Mouse (Mus musculus): ENCODE data around the gene Trpv2. TPM values are rescaled to one million over a fixed set of nuclear protein-coding genes. Genes with fewer than 3 reads are reported as not detected.

Gene Trpv2
- total and polyA plus RNA-seq, 3 experiments, result 30.0 to 30.4 TPM; not detected in 1

GRCm38 (mm10) chr11:62629352-62630224, 55.3 kb downstream of the Trpv2 start:
- Histone ChIP-seq H3K79me2 (ENCODE audit: control insufficient read depth, insufficient read depth, low read length, poor library complexity) (no peaks in the 10 kb centered on the region), H3K4me1 (ENCODE audit: control insufficient read depth in 1 of 2, insufficient read depth in 2 of 2, low read length in 2 of 2) (peaks cover 4 to 22% of the 10 kb centered on the region in 2 experiments), H3K36me3 (ENCODE audit: control insufficient read depth in 1 of 2, insufficient read depth in 2 of 2, low read length in 2 of 2) (peaks cover 0 to 19% of the 10 kb centered on the region in 2 experiments; a peak in 2 of 4 replicates), H3K9me3 (replicated peaks; ENCODE audit: insufficient read depth, low read length) (no peaks in the 10 kb centered on the region), H3K9ac (ENCODE audit: control insufficient read depth, low read depth, low read length, poor library complexity, severe bottlenecking) (peak overlapping the region; percentile 51), H3K27ac (ENCODE audit: control insufficient read depth, low read depth, low read length) (no peak overlapping the region), H3K27me3 (ENCODE audit: control insufficient read depth in 1 of 2, insufficient read depth in 2 of 2, low read length in 2 of 2) (no peaks in the 10 kb centered on the region), H3K4me3 (ENCODE audit: control insufficient read depth in 1 of 2, insufficient read depth in 1 of 2, low read depth in 2 of 2, low read length in 2 of 2) (peak overlapping the region in 1 of 2 experiments; percentile 30; a peak in 1 of 4 replicates)
- DNase-seq (ENCODE audit: low read depth, low spot score), result peak; percentile 74
- peak; percentile 59 for TF ChIP-seq GATA1 (IDR thresholded peaks at IDR 0.05; ENCODE audit: low read depth, low read length)
- TF ChIP-seq KAT2A (conservative IDR thresholded peaks at IDR 0.05; ENCODE audit: low read depth, low read length), result no peak
- no peak for TF ChIP-seq TBP (IDR thresholded peaks at IDR 0.05; ENCODE audit: low read depth, low read length)
- no peak for TF ChIP-seq ZC3H11A (IDR thresholded peaks at IDR 0.05; ENCODE audit: low read depth, low read length)
- no peak for TF ChIP-seq ETS1 (IDR thresholded peaks at IDR 0.05; ENCODE audit: low read depth, low read length)
- TF ChIP-seq EP300 (IDR thresholded peaks at IDR 0.05; ENCODE audit: low read depth in 1 of 2, low read length in 2 of 2), result no peak
- TF ChIP-seq CTCF (IDR thresholded peaks at IDR 0.05 in 2 of 3, conservative IDR thresholded peaks at IDR 0.05 in 1 of 3; ENCODE audit: control insufficient read depth in 1 of 3, insufficient read depth in 1 of 3, low read depth in 2 of 3, low read length in 3 of 3, poor library complexity in 1 of 3, severe bottlenecking in 1 of 3), result no peak
- TF ChIP-seq MAZ (IDR thresholded peaks at IDR 0.05; ENCODE audit: low read depth, low read length), result no peak
- no peak for TF ChIP-seq MAX (IDR thresholded peaks at IDR 0.05; ENCODE audit: low read length)
- TF ChIP-seq TAL1 (IDR thresholded peaks at IDR 0.05; ENCODE audit: low read length), result no peak
- TF ChIP-seq ELF1 (IDR thresholded peaks at IDR 0.05; ENCODE audit: low read depth, low read length), result peak; percentile 60; the same call in 1 of the 2 replicates
- 0 out of 4 replicates have a peak, but pooled peaks of 1 of the 2 experiments have one; percentile 25 for TF ChIP-seq POLR2A (IDR thresholded peaks at IDR 0.05; ENCODE audit: control insufficient read depth in 1 of 2, insufficient read depth in 1 of 2, low read depth in 1 of 2, low read length in 2 of 2, poor library complexity in 1 of 2)
- no peak for TF ChIP-seq RAD21 (IDR thresholded peaks at IDR 0.05; ENCODE audit: low read depth, low read length)

DNA sequence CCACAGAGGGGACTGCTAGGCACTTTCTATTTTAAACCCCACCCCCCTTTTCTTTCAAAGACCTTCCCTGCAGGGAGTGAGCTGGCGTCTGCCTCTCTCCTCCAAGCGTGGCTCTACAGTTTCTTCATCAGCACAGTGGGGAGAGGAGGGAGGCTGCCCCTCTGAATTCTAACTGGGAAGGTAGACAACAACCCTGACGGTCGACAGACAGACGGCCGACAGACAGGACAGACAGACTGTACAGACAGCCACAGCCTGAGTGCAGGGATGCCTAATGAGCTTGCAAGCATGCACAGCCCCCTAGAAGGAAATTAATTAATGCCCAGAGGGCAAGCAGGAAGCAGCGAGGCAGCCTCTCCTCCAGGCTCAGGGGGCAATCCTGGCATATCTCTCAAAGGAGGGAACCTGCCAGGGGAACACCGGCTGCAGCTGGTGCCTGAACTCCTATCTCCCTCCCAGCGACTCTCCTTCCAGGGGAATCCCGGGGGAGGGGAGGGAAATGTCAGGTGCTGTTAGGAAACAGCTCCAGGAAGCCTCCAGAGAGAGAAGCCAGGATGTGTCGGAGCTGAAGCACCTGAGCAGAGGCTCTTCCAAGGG, 56.0 kb downstream of the Trpv2 start:
- TF ChIP-seq TAL1 (IDR thresholded peaks at IDR 0.05; ENCODE audit: low read length) (no peak), USF2 (IDR thresholded peaks at IDR 0.05; ENCODE audit: borderline replicate concordance in 1 of 2, insufficient read depth in 1 of 2, low read depth in 1 of 2, low read length in 2 of 2) (no peak), TBP (IDR thresholded peaks at IDR 0.05; ENCODE audit: low read depth, low read length) (no peak), MEF2A (IDR thresholded peaks at IDR 0.05; ENCODE audit: extremely low read depth, insufficient replicate concordance, low read depth, low read length, poor library complexity, severe bottlenecking) (no peak), RCOR1 (IDR thresholded peaks at IDR 0.05; ENCODE audit: low read depth, low read length) (no peak), MYC (IDR thresholded peaks at IDR 0.05; ENCODE audit: low read depth, low read length) (no peak), UBTF (IDR thresholded peaks at IDR 0.05; ENCODE audit: borderline replicate concordance, insufficient read depth, low read depth, low read length) (no peak), MAX (IDR thresholded peaks at IDR 0.05; ENCODE audit: low read length) (no peak), ETS1 (IDR thresholded peaks at IDR 0.05; ENCODE audit: low read depth, low read length) (no peak), MAFK (IDR thresholded peaks at IDR 0.05; ENCODE audit: borderline replicate concordance, low read depth, low read length) (no peak), TCF12 (IDR thresholded peaks at IDR 0.05; ENCODE audit: low read depth, low read length) (no peak), BHLHE40 (IDR thresholded peaks at IDR 0.05; ENCODE audit: borderline replicate concordance, low read depth, low read length) (no peak), SIN3A (IDR thresholded peaks at IDR 0.05; ENCODE audit: low read length) (no peak), KAT2A (conservative IDR thresholded peaks at IDR 0.05; ENCODE audit: low read depth, low read length) (no peak), MYB (IDR thresholded peaks at IDR 0.05; ENCODE audit: low read depth, low read length) (no peak), POLR2AphosphoS2 (IDR thresholded peaks at IDR 0.05; ENCODE audit: low read length) (no peak), MAZ (IDR thresholded peaks at IDR 0.05; ENCODE audit: low read depth, low read length) (no peak), CHD1 (IDR thresholded peaks at IDR 0.05; ENCODE audit: low read depth, low read length) (no peak)
- no peak overlapping the region for H3K9ac ChIP-seq (ENCODE audit: control insufficient read depth, low read depth, low read length, poor library complexity, severe bottlenecking)
- H3K79me2 ChIP-seq (ENCODE audit: control insufficient read depth, insufficient read depth, low read length, poor library complexity), result no peaks in the 10 kb centered on the region
- H3K4me3 ChIP-seq (ENCODE audit: control insufficient read depth in 1 of 2, insufficient read depth in 1 of 2, low read depth in 2 of 2, low read length in 2 of 2), result no peak overlapping the region
- DNase-seq (ENCODE audit: low read depth, low spot score), result no peak
- H3K27me3 ChIP-seq (ENCODE audit: control insufficient read depth in 1 of 2, insufficient read depth in 2 of 2, low read length in 2 of 2), result no peaks in the 10 kb centered on the region
- H3K27ac ChIP-seq (ENCODE audit: control insufficient read depth, low read depth, low read length), result no peak overlapping the region
- H3K9me3 ChIP-seq (replicated peaks; ENCODE audit: insufficient read depth, low read length), result no peaks in the 10 kb centered on the region
- peaks cover 0 to 14% of the 10 kb centered on the region in 2 experiments; a peak in 2 of 4 replicates for H3K36me3 ChIP-seq (ENCODE audit: control insufficient read depth in 1 of 2, insufficient read depth in 2 of 2, low read length in 2 of 2)
- H3K4me1 ChIP-seq (ENCODE audit: control insufficient read depth in 1 of 2, insufficient read depth in 2 of 2, low read length in 2 of 2), result peaks cover 3 to 15% of the 10 kb centered on the region in 2 experiments

Measured in MEL (cell line).